Mouse (Mus musculus): ENCODE measurements around the gene Spen.

GRCm38 (mm10) chr4:141477681-141478102, 60.7 kb downstream of the Spen start:
- TF ChIP-seq EP300 (IDR thresholded peaks at IDR 0.05; ENCODE audit: low read depth), result no peak
- TF ChIP-seq CTCF (IDR thresholded peaks at IDR 0.05; ENCODE audit: low read depth), result no peak
